Mouse (Mus musculus): ENCODE results near the gene Pla2g12b. TPM values are rescaled to one million over a fixed set of nuclear protein-coding genes. Genes with fewer than 3 reads are reported as not detected.
"Not testable (repeated sequence)": the region's sequence is repeated elsewhere in the genome, so short reads cannot be mapped to it uniquely, and the experiment has no call there.

The Pla2g12b gene
- polyA plus RNA-seq, 1 experiment: 0.31 TPM

DNA sequence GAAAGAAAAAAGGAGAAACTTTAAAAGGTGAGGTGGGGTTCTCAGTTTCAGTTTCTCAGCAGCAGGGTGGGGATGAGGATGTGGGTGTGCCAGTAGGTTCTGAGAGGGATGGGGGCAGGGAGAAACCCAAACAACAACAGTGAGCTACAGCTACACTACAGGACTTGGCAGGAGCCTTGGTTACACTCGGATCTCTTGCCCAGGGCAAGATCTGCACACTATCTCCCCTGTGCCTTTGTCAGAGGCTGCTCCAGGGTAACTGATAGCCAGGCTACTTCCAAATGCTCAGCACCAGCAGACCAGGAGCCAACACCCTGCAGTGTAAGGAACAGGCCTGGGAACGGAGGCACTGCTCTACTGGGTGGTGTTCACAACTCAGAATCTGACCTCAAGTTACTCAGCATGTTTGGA, 23.0 kb upstream of the Pla2g12b start:
- H3K4me1 ChIP-seq (ENCODE audit: control insufficient read depth, insufficient read depth, low read length): no peaks in the 10 kb centered on the region
- no peak for DNase-seq
- no peaks in the 10 kb centered on the region for H3K36me3 ChIP-seq (ENCODE audit: control insufficient read depth, insufficient read depth, low read length)
- no peak for TF ChIP-seq CTCF (conservative IDR thresholded peaks at IDR 0.05; ENCODE audit: insufficient read depth, insufficient read length, low read depth, low read length)
- no peak for TF ChIP-seq POLR2A (IDR thresholded peaks at IDR 0.05; ENCODE audit: low read depth, low read length)
- no peak overlapping the region for H3K4me3 ChIP-seq (ENCODE audit: insufficient read depth, low read depth, low read length)
- no peak overlapping the region for H3K27ac ChIP-seq (ENCODE audit: insufficient read depth, low read depth, low read length)
- 79% methylated on average over 2 of the region's 2 CpGs for WGBS
- no peaks in the 10 kb centered on the region for H3K27me3 ChIP-seq (replicated peaks; ENCODE audit: control insufficient read depth, insufficient read depth, low read length)

DNA sequence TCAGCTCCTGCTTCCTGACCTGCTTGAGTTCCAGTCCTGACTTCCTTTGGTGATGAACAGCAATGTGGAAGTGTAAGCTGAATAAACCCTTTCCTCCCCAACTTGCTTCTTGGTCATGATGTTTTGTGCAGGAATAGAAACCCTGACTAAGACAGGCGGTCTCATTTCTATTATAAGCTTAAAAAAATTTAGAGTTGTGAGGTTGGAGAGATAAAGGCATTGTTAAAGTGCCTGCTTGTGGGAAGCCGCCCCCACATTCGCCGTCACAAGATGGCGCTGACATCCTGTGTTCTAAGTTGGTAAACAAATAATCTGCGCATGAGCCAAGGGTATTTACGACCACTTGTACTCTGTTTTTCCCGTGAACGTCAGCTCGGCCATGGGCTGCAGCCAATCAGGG, 21.9 kb upstream of the Pla2g12b start:
- not testable (repeated sequence) for H3K4me3 ChIP-seq (ENCODE audit: insufficient read depth, low read depth, low read length); DNase-seq; H3K36me3 ChIP-seq (ENCODE audit: control insufficient read depth, insufficient read depth, low read length); H3K4me1 ChIP-seq (ENCODE audit: control insufficient read depth, insufficient read depth, low read length); H3K27ac ChIP-seq (ENCODE audit: insufficient read depth, low read depth, low read length); H3K27me3 ChIP-seq (replicated peaks; ENCODE audit: control insufficient read depth, insufficient read depth, low read length)
- 74% methylated on average over 6 of the region's 10 CpGs for WGBS

DNA sequence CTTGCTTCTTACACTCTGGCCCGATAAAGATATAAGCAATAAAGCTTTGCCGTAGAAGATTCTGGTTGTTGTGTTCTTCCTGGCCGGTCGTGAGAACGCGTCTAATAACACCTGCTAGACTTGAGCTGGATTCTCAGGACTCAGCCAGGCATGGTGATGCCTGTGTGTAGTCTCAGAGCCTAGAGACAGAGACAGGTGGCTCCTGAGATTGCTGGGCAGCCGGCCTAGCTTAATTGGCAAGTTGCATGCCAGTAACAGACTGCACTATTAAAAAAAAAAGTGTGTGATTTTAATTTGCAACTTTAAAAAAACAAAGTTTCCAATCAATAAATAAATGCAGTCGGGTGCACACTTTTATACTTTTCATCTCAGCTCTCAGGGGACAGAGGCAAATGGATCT, 16.5 kb upstream of the Pla2g12b start:
- no peak overlapping the region for H3K27ac ChIP-seq (ENCODE audit: insufficient read depth, low read depth, low read length)
- no peak for TF ChIP-seq CTCF (conservative IDR thresholded peaks at IDR 0.05; ENCODE audit: insufficient read depth, insufficient read length, low read depth, low read length)
- no peak for TF ChIP-seq POLR2A (IDR thresholded peaks at IDR 0.05; ENCODE audit: low read depth, low read length)

DNA sequence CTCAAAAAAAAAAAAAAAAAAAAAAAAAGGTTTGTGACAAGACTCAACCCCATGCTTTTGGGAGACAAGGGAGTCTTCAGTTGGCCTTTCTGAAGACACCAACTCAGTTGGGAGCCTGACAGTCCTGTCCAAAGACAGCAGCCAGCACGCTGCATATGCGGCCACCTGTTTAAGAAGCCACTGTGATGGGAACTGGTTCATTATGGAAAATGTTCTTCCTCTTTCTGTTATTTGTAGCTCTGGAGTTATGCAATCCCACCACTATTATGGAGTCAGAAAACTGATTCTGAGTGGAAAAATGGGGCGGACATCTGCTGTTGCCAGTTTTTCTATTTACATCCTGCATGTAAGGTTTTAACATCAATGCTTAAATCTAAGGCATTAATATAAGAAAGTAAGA, 13.8 kb upstream of the Pla2g12b start:
- Histone ChIP-seq H3K27me3 (replicated peaks; ENCODE audit: control insufficient read depth, insufficient read depth, low read length) (no peaks in the 10 kb centered on the region), H3K4me3 (ENCODE audit: insufficient read depth, low read depth, low read length) (no peak overlapping the region), H3K36me3 (ENCODE audit: control insufficient read depth, insufficient read depth, low read length) (no peaks in the 10 kb centered on the region), H3K4me1 (ENCODE audit: control insufficient read depth, insufficient read depth, low read length) (no peaks in the 10 kb centered on the region), H3K27ac (ENCODE audit: insufficient read depth, low read depth, low read length) (no peak overlapping the region)
- 96% methylated on average over 3 of the region's 3 CpGs for WGBS
- TF ChIP-seq POLR2A (IDR thresholded peaks at IDR 0.05; ENCODE audit: low read depth, low read length): no peak
- TF ChIP-seq CTCF (conservative IDR thresholded peaks at IDR 0.05; ENCODE audit: insufficient read depth, insufficient read length, low read depth, low read length): no peak
- DNase-seq: no peak

More for the DNA sequence above, 16.5 kb upstream of the Pla2g12b start:
- H3K36me3 ChIP-seq (ENCODE audit: control insufficient read depth, insufficient read depth, low read length): no peaks in the 10 kb centered on the region
- H3K27me3 ChIP-seq (replicated peaks; ENCODE audit: control insufficient read depth, insufficient read depth, low read length): no peaks in the 10 kb centered on the region
- DNase-seq: no peak
- 67% methylated on average over 8 of the region's 8 CpGs for WGBS
- H3K4me3 ChIP-seq (ENCODE audit: insufficient read depth, low read depth, low read length): no peak overlapping the region
- no peaks in the 10 kb centered on the region for H3K4me1 ChIP-seq (ENCODE audit: control insufficient read depth, insufficient read depth, low read length)

DNA sequence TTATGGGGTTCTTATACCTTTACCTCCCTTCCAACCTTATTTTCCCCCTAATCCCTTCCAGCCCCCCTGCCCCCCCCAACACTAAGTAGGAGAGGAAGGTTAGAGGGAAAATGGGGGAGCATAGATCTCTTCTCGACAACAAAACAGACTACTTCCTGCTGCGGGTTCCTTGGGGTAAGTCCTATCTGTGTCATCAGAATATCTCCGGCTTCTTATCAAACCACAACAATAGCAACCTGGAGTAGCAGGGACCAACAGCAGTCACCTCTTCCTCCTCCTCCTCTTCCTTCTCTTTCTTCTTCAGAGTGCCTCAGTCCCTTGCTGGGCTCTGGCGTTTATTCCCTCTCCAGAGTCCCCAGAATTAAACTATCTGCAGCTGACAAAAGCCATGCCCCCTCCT, 11.6 kb upstream of the Pla2g12b start:
- TF ChIP-seq POLR2A (IDR thresholded peaks at IDR 0.05; ENCODE audit: low read depth, low read length): no peak
- no peak for TF ChIP-seq CTCF (conservative IDR thresholded peaks at IDR 0.05; ENCODE audit: insufficient read depth, insufficient read length, low read depth, low read length)
- 66% methylated on average over 4 of the region's 4 CpGs for WGBS

DNA sequence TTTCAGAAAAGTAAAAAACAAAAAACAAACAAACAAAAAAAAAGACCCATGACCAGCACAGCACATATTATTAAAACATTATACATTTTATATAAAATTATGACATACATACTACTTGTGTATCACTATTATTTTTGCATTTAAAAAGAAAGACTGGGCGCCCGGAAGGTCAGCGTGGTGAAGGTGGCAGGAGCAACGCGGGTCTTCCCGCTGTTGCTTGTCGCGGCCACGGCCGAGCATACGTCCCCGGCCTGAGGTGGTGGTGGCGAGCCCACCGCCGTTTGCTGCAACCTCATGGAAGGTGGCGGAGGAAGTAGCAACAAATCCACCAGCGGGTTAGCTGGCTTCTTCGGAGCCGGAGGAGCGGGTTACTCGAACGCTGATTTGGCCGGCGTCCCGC, 8.0 kb upstream of the Pla2g12b start, which contains the start of gene Gm10273:
Gene Gm10273, plus strand, starts transcription at position 172 of the 400 bp plus-strand sequence.
- not testable (repeated sequence) for H3K27me3 ChIP-seq (replicated peaks; ENCODE audit: control insufficient read depth, insufficient read depth, low read length); H3K36me3 ChIP-seq (ENCODE audit: control insufficient read depth, insufficient read depth, low read length); DNase-seq; H3K4me1 ChIP-seq (ENCODE audit: control insufficient read depth, insufficient read depth, low read length); H3K27ac ChIP-seq (ENCODE audit: insufficient read depth, low read depth, low read length); H3K4me3 ChIP-seq (ENCODE audit: insufficient read depth, low read depth, low read length)
- 96% methylated on average over 13 of the region's 25 CpGs for WGBS

More for the DNA sequence above, 11.6 kb upstream of the Pla2g12b start:
- no peaks in the 10 kb centered on the region for H3K4me1 ChIP-seq (ENCODE audit: control insufficient read depth, insufficient read depth, low read length)
- H3K27ac ChIP-seq (ENCODE audit: insufficient read depth, low read depth, low read length): no peak overlapping the region
- DNase-seq: no peak
- no peaks in the 10 kb centered on the region for H3K27me3 ChIP-seq (replicated peaks; ENCODE audit: control insufficient read depth, insufficient read depth, low read length)
- H3K4me3 ChIP-seq (ENCODE audit: insufficient read depth, low read depth, low read length): no peak overlapping the region
- no peaks in the 10 kb centered on the region for H3K36me3 ChIP-seq (ENCODE audit: control insufficient read depth, insufficient read depth, low read length)

DNA sequence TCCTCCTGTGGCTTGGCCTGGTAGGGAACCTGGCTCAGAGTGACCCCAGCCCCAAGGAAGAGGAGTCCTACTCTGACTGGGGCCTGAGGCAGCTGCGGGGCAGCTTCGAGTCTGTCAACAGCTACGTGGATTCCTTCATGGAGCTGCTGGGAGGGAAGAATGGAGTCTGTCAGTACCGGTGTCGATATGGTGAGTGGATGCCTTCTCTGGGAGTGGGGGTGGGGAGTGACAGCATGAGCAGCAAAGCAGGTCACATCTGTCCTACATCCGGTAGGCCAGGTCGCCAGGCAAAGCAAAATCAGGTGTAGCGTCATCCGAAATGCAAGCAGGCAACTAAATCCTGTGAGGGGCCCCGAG, 311 bp downstream of the Pla2g12b start:
- 85% methylated on average over 10 of the region's 10 CpGs for whole genome bisulfite sequencing
- H3K4me1 ChIP-seq (ENCODE audit: control insufficient read depth, insufficient read depth, low read length): no peaks in the 10 kb centered on the region
- no peaks in the 10 kb centered on the region for H3K27me3 ChIP-seq (replicated peaks; ENCODE audit: control insufficient read depth, insufficient read depth, low read length)
- no peak for TF ChIP-seq POLR2A (IDR thresholded peaks at IDR 0.05; ENCODE audit: low read depth, low read length)
- TF ChIP-seq CTCF (conservative IDR thresholded peaks at IDR 0.05; ENCODE audit: insufficient read depth, insufficient read length, low read depth, low read length): no peak
- H3K36me3 ChIP-seq (ENCODE audit: control insufficient read depth, insufficient read depth, low read length): no peaks in the 10 kb centered on the region
- no peak overlapping the region for H3K4me3 ChIP-seq (ENCODE audit: insufficient read depth, low read depth, low read length)
- H3K27ac ChIP-seq (ENCODE audit: insufficient read depth, low read depth, low read length): no peak overlapping the region
- DNase-seq: no peak

DNA sequence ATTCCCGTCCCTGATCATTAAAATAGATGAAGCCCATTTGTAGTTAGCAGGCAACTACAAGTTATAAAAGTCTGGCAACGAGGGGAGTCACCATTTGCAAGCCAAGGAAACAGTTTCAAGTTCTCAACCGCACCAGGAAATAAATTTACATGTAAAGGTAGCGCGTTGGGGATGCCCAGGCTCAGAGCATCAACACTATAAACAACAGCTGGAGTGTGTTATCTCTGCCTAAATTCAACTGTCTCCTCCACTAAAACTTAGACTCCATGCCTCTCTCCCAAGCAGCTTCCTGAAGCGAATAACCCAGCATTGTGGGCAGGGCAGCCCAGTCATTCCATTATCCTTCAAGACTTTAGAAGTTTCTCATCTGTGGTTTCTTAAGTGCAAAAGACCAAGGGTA, 5.0 kb downstream of the Pla2g12b start:
- H3K36me3 ChIP-seq (ENCODE audit: control insufficient read depth, insufficient read depth, low read length): no peaks in the 10 kb centered on the region
- TF ChIP-seq POLR2A (IDR thresholded peaks at IDR 0.05; ENCODE audit: low read depth, low read length): no peak
- TF ChIP-seq CTCF (conservative IDR thresholded peaks at IDR 0.05; ENCODE audit: insufficient read depth, insufficient read length, low read depth, low read length): no peak
- no peak overlapping the region for H3K27ac ChIP-seq (ENCODE audit: insufficient read depth, low read depth, low read length)
- no peaks in the 10 kb centered on the region for H3K4me1 ChIP-seq (ENCODE audit: control insufficient read depth, insufficient read depth, low read length)
- WGBS: 24% methylated on average over 6 of the region's 6 CpGs
- no peaks in the 10 kb centered on the region for H3K27me3 ChIP-seq (replicated peaks; ENCODE audit: control insufficient read depth, insufficient read depth, low read length)
- DNase-seq: no peak
- H3K4me3 ChIP-seq (ENCODE audit: insufficient read depth, low read depth, low read length): no peak overlapping the region
